Mouse (Mus musculus) spleen, postnatal 36 days (tissue): Measurements from ENCODE around the gene Atp2b2.

Source experiments
- DNase-seq, 2 experiments: peaks; one replicate each; pipeline ENCODE4 v3.0.0; 2022; ENCODE audit warnings: low spot score in 2 of 2, mixed read lengths in 1 of 2

Gene Atp2b2

DNA sequence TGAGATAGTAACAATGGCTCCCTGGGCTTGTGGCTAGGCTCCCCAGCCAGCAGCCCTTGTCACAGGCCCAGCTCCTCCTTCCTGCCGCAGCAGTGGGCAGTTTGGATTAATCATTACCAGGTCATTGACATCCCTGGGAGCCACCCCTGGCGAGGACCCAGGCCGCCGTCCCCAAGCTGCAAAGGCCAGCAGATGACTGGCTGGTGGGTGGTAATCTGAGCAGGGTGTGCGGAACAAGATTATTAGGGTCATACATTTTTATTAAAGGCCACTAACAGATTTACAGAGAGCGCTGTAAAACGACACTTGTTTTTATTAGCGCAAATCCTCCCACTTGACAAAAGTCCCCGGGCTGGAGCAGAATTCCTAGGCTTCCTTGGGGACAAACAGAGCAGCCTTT is 29.6 kb downstream of the Atp2b2 start:
- DNase-seq = no peak

DNA sequence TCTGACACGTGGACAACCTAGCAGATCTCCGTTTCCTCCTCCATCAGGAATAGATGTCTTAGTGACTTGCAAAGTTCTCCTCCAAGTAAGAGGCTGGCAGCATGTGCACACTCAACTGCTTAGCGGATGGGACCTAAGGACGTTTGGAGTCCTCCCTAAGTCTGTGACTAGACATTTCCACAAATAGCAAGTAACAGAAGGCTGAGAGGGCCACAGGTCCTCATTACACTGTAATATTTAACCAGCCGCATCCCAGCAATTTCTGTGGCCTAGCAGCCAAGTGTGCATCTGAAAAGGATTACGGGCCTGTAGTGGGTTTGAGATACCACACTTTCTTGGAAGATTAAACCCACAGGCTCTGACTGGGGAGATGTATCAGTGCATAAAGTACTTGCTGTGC is 30.4 kb downstream of the Atp2b2 start:
- DNase-seq = no peak

DNA sequence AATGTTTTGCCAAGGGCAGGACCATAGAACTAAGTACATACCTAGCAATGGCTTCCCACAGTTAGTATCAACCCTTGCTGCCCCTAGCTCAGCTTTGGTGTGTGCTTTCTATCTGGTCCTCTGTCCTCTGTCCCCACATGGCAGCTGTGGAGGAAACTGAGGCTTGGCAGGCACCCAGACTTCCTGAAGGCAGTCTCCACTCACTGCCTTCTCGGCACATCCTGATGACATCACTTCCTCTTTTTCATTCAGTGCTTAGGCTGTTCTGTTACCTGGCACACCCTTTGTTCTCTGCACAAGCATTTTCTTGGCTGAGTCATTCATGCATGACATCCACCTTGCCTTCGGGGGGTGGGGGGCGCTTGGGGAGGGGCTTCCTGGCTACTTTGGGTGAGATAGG is 38.6 kb downstream of the Atp2b2 start:
- no peak for DNase-seq

DNA sequence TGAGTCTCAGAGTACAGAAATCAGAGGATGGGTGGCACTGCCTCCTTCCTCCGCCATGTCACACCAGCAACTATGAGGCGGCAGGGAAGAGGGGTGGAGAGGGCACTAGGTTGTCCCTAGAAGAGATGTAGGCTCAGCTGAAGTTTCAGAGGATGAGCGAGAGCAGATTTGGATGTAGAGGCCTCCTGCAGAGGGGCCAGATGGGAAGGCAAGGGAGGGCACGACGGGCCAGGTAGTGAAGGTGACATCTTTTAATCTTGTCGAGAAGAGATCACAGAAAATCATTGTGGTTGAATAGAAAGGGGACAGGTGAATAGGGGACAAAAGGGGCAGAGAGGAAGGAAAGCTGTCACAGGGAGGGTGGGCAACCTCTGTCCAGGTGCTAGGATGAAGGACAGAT is 41.5 kb downstream of the Atp2b2 start:
- DNase-seq = no peak

DNA sequence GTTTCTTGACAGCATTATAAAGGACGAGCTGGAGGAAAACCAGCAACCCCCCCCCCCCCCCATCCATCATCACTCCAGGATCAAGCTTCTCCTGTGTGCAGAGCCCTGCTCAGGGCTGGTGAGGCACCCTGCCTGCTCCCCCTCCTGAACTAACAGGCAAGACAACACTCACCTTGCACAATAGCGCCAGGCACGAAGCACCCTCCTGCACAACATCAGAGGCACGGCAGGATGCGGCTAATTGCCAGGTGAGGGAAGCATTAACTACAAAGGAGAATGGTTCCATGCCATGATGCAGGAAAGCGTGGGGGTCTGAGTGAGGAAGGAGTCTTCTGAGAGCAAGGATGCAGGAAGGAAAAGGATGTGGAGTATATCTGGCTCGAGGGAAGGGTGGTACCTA is 42.1 kb downstream of the Atp2b2 start:
- no peak for DNase-seq

DNA sequence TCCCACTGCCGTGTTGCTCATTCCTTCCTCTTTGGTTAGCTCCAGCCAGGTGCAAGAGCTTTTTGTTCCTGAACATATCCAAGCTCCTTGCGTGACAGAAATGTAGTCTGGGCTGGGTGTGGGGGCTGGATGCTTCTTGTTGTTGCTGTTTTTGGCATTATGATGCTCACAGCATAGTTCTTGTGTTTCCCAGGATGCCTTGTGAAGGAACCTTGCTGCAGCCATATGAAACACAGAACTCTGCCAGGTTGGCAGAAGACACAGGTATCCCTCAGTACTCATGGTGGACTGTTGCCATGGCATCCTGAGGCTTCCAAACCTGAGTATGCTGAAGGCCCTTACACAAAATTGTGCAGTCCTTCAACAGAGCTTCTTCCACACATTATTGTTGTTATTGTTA is 44.0 kb downstream of the Atp2b2 start:
- no peak for DNase-seq

DNA sequence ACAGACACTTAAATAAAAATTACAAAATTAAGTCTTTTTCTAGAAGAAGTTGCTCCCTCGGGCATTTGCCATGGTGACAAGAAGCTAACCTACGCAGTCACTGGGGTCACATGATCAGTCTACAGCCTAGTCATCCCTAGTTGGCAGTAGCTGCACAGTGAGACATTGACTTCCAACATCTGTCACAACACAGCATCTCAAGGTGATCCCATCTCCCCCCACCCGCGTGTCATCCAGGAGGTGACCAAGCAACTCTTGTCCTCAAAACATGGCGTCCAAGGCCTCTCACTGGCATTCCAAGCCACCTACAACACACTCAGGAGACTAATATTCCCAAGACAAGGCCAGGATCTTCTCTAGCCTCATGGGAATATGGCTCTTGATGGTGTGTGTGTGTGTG is 48.2 kb downstream of the Atp2b2 start:
- no peak for DNase-seq

DNA sequence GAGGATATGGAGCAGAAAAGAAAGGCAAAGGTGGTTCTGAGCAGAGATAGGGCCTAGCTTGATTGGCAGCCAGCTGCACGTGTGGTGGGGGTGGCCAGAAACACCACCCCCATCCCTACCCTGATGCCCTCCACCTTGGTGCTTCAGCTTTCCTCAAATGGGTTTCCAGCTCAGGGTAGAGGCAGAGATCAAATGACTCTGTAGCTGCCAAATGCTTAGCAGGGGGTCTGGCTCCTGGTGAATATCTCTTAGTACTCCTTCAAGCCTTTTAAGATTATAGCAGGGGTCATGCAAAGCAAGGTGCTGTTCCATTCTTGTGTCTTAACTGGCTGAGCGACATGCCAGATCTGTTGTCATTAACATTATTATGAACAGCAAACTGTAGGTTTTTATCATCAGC is 50.3 kb downstream of the Atp2b2 start:
- no peak for DNase-seq

DNA sequence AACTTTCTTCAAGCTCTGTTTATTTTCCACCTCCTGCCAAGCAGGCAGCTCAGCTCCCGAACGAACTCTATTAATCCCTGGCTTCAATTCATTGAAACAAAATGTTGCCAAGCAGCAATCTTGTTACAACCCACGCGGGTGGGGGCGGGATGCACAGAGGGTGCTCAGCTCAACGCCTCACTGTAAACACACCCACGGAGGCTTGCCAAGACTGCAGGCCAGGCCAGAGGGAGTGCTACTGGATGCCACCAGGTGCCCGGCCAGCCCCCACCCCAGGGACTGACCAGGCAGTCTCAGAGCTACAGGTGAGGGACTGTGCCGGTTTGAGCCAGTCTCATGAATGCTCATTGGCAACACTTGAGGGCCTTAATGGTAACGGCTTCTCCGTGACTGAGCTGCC is 50.9 kb downstream of the Atp2b2 start:
- DNase-seq = no peak

DNA sequence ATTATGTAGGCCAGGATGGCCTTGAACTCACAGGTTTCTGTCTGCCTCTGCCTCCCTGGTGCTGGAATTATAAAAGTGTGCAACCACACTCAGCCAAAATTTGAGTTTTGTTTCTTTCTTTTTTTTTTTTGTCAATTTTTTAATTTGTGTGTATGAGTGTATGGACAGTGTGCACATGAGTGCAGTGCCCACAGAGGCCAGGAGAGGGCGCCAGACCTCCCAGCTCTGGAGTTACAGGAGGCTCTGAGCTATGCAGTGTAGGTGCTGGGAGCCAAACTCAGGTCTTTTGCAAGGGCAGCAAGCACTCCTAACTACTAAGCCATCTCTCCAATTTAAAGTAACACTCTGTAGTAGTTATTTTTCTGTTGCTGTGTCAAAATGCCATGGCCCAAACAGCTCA is 52.4 kb downstream of the Atp2b2 start:
- no peak for DNase-seq

DNA sequence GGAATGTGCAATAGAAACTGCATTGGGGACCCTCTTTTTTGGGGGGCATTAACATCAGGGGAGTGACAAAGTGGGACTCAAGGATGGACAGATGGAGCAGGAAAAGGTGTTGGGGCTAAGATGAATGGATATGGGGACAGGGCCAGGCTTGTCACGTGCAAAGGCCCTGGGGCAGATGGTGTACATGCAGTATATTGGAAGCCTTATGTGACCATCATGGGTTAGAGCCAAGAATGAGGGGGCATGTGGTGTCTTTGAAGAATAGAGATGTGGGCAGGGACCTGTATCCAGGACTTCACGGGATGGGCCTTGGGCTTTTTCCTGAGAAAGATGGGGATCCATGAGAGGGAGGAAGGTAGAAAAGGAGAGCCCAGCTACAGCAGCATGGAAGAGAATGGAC is 53.9 kb downstream of the Atp2b2 start:
- DNase-seq = no peak

DNA sequence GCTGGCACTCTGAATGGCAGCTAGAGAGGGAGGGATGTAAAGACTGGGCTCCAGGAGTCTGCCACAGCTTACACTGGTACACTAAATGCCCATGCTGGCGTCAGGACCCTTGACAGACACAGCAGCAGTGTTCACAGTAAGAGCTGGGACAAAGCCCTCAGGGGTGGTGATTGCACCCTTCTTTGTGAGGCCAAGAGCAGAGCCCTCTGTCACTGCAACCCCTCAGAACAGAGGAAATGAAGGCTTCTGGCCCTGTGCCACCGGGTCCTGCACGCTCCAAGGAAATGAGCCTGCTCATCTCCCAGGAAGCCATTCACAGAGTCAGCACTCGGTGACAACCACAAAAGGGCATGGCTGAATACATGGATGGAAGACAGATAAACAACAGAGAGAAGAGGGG is 55.7 kb downstream of the Atp2b2 start:
- DNase-seq = no peak

DNA sequence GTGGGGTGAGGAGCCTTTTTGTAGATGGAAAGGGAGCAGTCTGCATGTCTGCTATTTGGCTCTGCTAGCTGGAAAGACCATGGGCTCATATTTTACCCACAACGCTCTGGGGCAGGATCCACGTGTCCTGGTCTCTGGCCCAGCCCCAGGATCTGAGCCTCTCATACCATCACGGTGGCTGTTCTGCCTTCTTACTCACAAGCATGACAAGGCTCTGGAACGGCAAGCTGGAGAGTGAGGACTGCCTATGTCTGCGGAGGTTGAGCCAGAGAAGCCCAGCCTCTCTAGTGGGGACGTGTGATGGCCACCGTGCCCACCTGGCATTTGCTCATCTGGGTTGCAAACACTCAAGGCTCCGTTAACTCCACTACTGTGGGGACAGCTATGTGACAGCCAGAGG is 63.7 kb downstream of the Atp2b2 start:
- DNase-seq = no peak

DNA sequence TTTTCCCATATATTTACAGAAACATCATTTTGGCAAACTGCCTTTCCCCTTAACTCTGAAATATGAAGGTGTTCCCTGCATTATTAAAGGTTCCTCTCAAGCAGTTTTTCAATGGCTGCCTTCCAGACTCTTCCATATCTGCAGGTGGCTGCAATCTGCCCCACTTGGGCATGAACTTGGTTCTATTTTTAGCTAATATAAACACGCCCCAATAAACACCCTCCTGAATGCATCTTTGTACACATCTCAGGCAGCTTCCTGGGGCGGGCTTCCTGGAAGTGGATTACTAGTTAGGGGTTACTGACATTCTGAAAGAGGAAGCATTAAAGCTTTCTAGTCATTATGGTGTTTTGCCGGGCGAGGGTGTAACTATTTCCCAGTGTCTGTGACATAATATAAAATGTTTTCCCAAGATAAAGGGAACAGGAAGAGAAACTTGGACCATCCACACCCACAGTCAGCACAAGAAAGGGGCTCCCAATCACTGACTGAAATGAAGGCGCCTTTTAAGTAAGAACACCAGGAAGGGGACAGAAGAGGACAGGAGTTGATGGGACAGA is 64.2 kb downstream of the Atp2b2 start:
- no peak for DNase-seq

DNA sequence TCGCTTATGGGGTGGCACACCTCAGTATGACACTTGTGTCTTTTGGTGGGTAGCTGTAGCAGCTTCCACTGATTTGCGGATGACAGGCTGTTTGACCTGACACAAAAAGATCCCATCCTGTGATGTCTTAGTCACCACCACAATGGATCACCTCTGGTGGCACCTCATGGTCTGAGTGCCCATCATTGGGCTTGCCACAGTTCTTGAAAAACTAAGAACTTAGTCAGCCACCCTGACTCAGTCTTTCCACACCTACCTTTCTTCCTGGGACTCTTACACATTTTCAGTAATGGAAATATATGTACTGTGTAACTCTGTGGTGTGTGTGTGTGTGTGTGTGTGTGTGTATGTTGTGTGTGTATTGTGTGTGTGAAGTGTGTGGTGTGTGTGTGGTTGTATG is 71.5 kb downstream of the Atp2b2 start:
- DNase-seq = no peak

DNA sequence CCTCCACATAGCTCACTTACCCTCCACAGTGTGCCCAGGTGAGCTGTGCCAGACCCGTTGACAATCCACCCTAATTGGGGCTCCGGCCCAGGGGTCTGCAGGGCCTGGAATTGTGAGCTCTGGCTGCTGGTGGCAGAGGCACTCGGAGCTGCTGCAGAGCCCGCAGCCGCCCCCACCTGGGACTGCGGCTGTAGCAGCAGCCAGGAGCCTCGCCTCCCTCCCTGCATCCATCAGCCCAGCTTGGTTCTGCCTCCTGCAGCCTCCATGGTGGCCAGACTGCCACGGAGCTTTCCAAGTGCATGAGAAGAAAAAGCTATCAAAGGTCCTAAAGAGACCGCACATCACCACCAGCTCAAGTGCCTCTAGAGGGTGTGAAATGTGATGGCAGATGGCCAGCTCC is 71.9 kb downstream of the Atp2b2 start:
- no peak for DNase-seq

DNA sequence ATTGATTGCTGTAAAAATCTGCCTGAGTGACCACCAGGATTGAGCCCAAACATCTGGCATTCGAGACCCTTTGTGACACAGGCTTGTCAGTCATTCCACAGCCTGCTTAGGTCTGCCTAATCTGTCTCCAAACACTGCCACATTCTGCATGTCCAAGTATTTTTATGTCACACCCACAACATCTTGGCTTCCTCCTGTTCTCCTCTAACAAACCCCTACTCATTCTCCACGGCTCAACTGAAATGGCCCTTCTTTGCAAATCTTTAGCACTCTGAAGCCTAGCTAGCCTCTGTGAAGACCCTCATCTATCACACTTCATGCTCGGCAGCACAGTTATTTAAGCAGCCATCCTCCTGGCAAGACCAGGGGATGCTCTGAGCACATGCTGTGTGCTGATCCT is 72.7 kb downstream of the Atp2b2 start:
- no peak for DNase-seq

DNA sequence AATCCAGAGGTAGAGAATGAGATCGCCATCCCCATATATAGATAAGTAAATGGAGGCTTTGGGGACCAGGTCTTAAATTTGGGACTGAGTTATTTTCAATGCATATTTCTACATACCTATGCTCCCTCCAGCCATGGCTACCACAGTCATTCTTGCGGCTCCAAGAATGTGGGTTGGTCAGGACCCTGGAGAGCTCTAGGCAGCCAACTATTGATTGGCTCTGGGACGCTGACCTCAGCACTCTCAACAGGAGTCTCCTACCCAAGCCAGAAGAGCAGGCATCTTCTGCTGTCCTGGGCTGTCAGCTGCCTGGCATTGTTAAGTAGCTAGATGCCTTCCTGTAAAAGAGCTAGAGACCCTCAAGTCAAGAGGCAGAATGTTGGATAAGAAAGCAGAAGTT is 79.6 kb downstream of the Atp2b2 start:
- no peak for DNase-seq

DNA sequence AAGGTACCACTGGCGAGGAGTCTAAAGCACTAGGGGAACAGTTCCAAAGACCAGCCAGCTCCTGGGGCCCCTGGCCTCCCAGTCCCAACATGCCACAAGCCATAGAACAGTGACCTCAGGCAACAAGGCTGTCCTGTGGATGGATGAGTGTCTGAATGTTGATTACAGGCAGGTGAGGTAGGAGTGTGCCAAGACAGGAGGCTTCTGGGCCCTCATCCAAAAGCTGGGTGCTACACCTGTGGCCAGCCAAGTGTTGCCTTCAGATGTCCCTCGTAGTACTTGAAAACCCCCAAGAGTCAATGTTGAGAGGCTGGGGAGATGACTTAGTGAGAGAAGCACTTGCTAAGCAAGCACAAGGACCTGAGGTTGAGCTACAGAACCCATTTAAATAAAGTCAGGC is 80.8 kb downstream of the Atp2b2 start:
- no peak for DNase-seq

DNA sequence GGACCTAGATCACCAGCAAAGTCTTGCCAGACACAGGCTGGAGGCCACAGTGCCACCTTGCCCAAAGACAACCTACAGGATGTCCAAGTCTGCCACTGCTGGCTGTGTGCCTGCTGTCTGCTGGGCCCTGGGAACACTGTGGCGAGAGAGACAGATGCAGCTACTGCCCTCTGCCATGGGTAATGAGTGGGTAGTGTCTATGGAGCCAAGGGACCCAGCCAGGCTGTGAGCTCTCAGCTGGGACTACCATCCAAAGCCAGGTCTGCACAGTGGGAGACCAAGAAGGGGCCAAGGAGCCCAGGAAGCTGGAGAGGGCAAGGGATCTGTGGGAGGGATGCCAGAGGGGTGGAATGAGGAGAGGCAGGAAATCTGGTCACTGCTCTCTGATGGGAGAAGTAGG is 83.1 kb downstream of the Atp2b2 start:
- DNase-seq = no peak

DNA sequence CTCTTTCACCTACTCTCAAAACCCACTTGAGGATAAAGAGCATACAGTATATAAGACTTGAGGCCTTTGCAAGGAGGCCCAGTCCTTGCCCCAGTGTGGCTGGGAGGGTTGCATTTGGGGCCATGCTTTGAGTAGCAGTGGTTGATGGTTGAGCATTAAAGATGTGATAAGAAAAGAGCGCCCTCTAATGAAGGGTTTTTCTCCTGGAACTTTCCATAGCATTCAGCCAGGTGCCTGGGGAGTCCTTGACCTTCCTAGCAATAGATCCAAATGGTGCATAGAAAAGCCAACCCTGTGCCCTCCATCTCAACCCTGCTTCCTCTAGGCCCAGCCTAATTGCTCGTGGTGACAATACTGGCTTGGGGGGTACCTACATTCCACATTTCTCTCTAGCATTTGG is 83.7 kb downstream of the Atp2b2 start:
- no peak for DNase-seq

DNA sequence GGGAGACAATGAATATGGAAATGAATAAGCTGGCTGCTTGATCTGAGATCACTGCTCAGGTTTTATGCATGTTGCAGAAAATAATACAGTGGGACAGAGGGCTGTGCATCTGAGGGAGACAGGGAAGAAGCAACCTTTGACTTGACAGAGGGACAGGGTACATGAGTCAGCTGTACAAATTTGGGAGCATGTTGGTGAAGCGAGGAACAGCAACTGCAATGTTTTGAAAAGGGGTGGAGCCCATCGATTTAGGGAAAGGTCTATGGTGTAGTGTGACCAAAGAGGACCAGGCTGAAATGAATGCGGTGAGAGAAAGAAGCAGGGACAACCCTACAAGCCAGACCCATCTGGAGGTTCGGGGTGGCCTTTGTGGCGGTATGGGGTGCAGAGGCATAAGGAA is 84.4 kb downstream of the Atp2b2 start:
- no peak for DNase-seq

DNA sequence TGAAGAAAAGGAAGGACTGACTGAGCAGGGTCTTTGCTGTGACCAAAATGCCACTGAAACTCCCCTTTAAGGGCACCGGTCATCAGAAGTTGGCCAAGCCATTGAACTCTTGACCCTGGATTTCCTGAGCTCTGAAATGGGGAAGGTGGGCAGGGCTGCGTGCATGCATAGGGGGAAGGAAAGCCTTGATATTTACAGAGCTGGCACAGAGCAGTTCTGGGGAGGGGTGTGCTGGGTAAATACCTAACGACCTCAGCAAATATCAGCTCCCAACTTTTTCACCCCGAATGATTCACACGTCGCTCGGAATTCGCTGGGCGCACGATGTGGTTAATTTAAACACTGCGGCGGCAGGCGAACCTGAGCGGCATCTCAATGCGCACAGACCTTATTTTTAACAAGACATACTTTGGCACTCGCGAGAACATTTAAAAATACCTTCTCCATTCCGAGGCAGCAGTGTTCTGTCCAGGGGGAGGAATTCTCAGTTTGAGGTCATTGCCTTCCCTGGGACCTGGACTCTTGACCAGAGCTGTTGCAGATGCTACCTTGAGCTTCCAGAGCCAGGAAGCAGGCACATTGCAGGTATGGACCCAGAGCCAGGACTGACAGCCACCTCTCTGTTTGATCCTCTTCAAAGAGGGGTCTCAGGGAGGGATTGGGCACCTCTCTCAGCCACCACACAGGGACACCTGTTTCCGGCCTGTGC is 85.0 kb downstream of the Atp2b2 start:
- DNase-seq = no peak

DNA sequence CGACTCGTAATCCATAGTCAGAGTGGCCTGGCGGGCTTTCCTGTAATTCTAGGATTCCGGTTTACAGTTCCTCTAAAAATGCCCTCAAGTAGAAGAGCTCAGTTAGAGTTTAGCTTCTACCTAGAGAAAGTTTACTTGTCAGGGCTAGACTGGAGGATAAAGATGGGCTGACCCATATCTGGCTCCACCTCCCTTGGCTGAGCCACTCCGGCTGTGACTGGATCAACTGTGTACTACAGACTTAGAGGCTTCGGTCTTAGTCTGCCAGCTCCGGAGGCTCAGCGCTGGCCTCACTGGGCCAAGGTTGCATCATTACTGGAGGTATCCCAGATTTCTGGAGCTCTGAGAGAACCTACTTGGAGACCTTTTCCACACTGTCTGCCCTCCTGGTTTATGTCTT is 94.9 kb downstream of the Atp2b2 start:
- no peak for DNase-seq
